Mouse (Mus musculus) olfactory bulb, adult 2 months (tissue): ENCODE results near the gene Slc35f5.

Experiments
- CTCF ChIP-seq: fragments of 200-500 bp; IDR thresholded peaks from 2 replicates; pipeline ENCODE4 v1.5.1; 2012; ENCODE audit warnings: low read depth, mild to moderate bottlenecking, low read length, moderate library complexity; ENCODE audit not compliant: insufficient read depth
- POLR2A ChIP-seq: fragments of 200-500 bp; IDR thresholded peaks from 2 replicates; pipeline ENCODE4 v1.6.1; 2012; ENCODE audit warnings: mild to moderate bottlenecking, low read depth, low read length, moderate library complexity; ENCODE audit not compliant: insufficient read depth

- TF ChIP-seq CTCF, result no peak
- no peak for TF ChIP-seq POLR2A
Measured at GRCm38 (mm10) chr1:125576965-125577364, 16.6 kb downstream of the Slc35f5 start.
